Mouse (Mus musculus): ENCODE results near the gene Cyp2j9.

DNA sequence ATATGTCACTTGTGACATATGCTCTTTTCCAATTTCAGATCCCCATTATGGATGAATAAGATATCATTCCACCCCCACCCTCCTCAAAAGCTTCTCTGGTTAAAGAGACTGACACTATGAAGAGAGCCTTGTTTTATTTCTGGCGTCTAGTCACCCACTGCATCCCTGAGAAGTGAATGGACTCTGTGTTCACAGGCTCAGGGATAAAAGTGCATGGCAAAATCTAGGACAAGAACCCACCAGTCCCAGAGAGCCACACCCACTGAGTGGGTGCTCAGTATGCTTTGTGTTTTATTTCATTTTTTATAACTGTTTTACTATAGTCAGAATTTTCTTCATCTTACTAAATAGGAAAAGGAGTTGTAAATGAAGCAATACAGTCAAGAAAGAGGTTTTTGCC, 45.4 kb downstream of the Cyp2j9 start:
- TF ChIP-seq CTCF (IDR thresholded peaks at IDR 0.05; ENCODE audit: low read depth) = no peak
- no peak for TF ChIP-seq EP300 (IDR thresholded peaks at IDR 0.05; ENCODE audit: low read depth)
